Mouse (Mus musculus): ENCODE data around the gene Ripply3.

DNA sequence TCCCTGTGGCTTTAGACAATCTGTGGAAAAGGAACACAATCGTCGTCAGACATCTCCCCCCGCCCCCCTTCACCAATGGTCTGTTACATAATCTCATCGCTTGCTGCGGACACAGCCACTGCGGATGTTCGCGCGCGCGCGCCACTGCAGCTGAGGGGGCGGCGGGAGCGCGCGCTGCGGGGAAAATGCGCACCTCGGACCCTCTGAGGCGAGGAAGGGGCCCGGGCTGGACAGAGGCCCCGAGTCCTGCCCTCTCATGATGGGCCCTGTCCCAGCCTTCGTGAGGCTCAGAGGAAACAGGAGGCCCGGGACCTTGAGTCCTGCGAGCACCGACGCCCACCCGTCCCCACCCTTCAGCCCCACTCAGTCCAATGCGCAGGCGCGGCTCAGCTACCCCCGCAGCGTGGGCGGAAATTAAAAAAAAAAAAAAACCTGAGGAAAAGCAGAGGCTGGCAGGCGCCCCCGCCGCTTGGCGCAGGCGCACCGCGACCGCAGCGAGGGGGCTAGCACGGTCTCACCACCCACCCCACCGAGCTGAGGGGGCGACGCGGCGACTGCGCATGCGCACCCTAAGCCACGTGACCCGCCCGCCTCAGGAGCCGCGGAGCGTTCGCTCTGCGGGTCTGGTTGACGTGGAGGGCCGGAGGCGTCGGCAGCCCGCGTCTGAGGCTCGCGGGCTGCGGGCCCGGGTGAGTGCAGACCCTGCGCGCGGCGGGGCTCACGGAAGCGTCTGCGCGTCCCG is 42.1 kb downstream of the Ripply3 start, which contains the start of gene Ttc3:
- TF ChIP-seq CTCF (IDR thresholded peaks at IDR 0.05; ENCODE audit: insufficient read depth, low read length) (no peak), POLR2A (IDR thresholded peaks at IDR 0.05; ENCODE audit: borderline replicate concordance, extremely low read depth, low read depth, low read length) (peak; percentile 71; the same call in 1 of the 2 replicates)

Data from lung, adult 2 months (tissue).